Mouse (Mus musculus): ENCODE measurements around the gene Lrrc4c. TPM values are rescaled to one million over a fixed set of nuclear protein-coding genes. Genes with fewer than 3 reads are reported as not detected.

Gene Lrrc4c
- polyA plus RNA-seq, 1 experiment, result not detected

DNA sequence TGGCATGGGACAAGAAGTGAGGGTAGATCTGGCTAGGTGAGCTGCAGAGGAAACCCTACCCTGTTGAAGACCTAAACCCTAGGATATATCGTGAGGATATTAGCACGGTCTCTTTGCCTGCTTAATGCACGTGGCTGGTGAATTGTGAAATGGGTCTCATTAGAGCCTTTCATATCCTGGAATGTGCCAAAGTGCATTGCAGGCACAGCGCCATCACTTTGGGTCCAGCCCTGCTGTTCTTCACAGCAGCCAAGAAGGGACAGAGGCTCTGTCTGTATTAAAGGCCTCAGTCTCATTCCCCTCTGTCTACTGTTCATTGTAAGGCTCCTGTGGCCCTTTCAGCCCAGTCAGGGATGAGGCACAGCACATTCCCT lies 1160.9 kb downstream of the Lrrc4c start:
- Histone ChIP-seq H3K36me3 (replicated peaks; ENCODE audit: low read length) (no peaks in the 10 kb centered on the region), H3K4me1 (no peaks in the 10 kb centered on the region), H3K4me3 (replicated peaks) (no peak overlapping the region), H3K27me3 (replicated peaks) (no peaks in the 10 kb centered on the region), H3K9me3 (no peaks in the 10 kb centered on the region)
- no peak for TF ChIP-seq FLI1 (IDR thresholded peaks at IDR 0.05; ENCODE audit: low read length)
- no peak for TF ChIP-seq GATA1 (IDR thresholded peaks at IDR 0.05; ENCODE audit: borderline replicate concordance, low read length)

DNA sequence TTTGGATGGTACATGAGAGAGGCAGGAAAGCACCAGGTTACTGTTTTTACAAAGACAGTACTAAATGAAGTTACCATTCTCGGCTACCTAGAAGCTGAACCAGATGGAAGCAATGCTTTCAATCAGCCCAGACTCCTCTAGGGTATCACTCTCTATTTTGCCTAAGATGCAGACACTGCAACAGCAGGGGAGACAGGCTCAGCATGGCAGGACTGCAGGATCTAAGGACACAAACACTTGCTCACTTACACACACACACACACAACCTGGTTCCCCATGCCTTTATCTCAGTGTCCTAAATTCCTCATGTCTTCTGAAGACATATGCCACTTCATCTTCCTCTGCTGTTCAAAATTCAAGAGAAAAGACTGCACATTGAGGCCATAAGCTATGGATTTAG lies 1167.0 kb downstream of the Lrrc4c start:
- H3K4me1 ChIP-seq, result no peaks in the 10 kb centered on the region
- TF ChIP-seq GATA1 (IDR thresholded peaks at IDR 0.05; ENCODE audit: borderline replicate concordance, low read length), result no peak
- no peak for TF ChIP-seq FLI1 (IDR thresholded peaks at IDR 0.05; ENCODE audit: low read length)
- H3K4me3 ChIP-seq (replicated peaks), result no peak overlapping the region
- no peaks in the 10 kb centered on the region for H3K36me3 ChIP-seq (replicated peaks; ENCODE audit: low read length)
- no peaks in the 10 kb centered on the region for H3K9me3 ChIP-seq
- no peaks in the 10 kb centered on the region for H3K27me3 ChIP-seq (replicated peaks)

DNA sequence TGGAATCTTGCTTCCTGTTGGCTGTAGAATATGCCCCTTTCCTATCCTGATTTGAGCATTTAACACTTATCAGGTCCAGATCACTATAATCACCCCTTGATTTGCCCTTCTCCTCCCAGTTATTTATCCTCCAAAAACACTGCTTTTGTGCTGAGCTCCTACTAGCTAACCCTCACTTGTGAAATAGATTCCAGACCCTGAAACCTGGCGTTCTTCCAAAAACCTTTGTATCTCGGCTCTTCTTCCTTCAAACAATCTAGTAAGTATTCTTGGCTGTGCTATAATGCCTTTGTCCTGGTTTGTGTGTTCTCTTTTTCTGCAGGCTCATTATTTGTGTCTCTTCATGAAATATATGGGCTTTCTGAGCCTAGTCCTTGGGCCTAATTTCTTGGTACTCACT lies 1167.6 kb downstream of the Lrrc4c start:
- TF ChIP-seq FLI1 (IDR thresholded peaks at IDR 0.05; ENCODE audit: low read length) (no peak), GATA1 (IDR thresholded peaks at IDR 0.05; ENCODE audit: borderline replicate concordance, low read length) (no peak)
- Histone ChIP-seq H3K9me3 (no peaks in the 10 kb centered on the region), H3K4me3 (replicated peaks) (no peak overlapping the region), H3K36me3 (replicated peaks; ENCODE audit: low read length) (no peaks in the 10 kb centered on the region), H3K27me3 (replicated peaks) (no peaks in the 10 kb centered on the region), H3K4me1 (no peaks in the 10 kb centered on the region)

DNA sequence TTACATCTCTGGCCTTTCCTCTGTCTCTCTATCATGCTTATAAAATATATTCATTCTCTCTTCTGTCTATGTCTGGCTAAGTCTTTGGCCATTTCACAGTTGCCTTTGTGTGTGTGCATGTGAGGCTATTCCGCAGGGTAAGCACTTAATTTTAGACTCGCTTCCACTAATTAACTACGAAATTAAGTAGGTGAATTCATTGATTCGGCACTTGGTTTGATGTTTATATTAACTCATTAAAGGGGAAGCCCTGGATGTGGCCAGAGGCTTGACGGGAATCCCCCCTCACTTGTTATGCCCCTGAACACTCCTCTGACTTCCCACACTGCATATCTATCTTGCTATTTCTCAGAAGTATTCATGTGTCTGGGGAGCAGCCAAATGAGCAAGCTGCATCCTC lies 1169.6 kb downstream of the Lrrc4c start:
- H3K4me3 ChIP-seq (replicated peaks), result no peak overlapping the region
- no peaks in the 10 kb centered on the region for H3K27me3 ChIP-seq (replicated peaks)
- H3K9me3 ChIP-seq, result no peaks in the 10 kb centered on the region
- no peaks in the 10 kb centered on the region for H3K4me1 ChIP-seq
- TF ChIP-seq GATA1 (IDR thresholded peaks at IDR 0.05; ENCODE audit: borderline replicate concordance, low read length) (no peak), FLI1 (IDR thresholded peaks at IDR 0.05; ENCODE audit: low read length) (no peak)
- no peaks in the 10 kb centered on the region for H3K36me3 ChIP-seq (replicated peaks; ENCODE audit: low read length)

DNA sequence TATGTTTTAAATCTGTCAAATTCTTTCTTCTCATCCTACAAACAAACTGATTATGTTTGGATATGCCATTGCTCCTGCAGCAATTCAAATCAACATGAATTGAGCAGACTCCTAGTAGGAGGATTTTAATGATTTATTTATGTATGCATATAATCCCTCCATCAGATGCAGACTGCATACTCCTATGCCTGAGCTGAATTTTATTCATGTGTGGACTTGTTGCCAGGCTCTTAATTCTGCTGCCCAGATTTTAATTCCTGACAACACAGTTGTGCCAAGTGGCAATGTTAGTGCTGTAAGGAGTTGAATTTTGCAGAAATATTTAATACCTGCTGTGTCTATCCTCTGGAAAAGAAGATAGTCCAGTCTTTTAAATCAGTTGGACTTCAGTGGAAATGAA lies 1179.1 kb downstream of the Lrrc4c start:
- TF ChIP-seq FLI1 (IDR thresholded peaks at IDR 0.05; ENCODE audit: low read length), result no peak
- no peak for TF ChIP-seq GATA1 (IDR thresholded peaks at IDR 0.05; ENCODE audit: borderline replicate concordance, low read length)
- Histone ChIP-seq H3K27me3 (replicated peaks) (no peaks in the 10 kb centered on the region), H3K36me3 (replicated peaks; ENCODE audit: low read length) (no peaks in the 10 kb centered on the region)

DNA sequence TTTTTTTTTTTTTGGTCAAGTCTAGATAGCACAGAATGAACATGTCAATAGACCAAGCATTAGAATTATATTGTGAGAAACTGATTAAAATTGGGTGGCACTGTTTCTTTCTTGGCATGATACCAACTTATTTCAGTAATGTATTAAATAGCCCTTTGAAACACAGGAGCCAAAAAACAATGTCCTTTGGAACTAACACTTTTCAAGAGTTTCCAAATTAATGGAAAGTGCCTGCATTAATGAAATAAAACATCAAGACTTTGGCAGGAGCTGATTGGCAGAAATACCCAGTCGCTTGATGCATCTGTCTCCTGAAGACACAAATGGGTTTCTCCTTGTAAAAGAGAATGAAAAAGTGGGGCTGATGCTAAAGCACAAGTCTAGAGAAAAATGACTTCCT lies 1184.5 kb downstream of the Lrrc4c start:
- no peaks in the 10 kb centered on the region for H3K4me1 ChIP-seq
- TF ChIP-seq FLI1 (IDR thresholded peaks at IDR 0.05; ENCODE audit: low read length) (no peak), GATA1 (IDR thresholded peaks at IDR 0.05; ENCODE audit: borderline replicate concordance, low read length) (no peak)
- H3K27me3 ChIP-seq (replicated peaks), result no peaks in the 10 kb centered on the region
- H3K9me3 ChIP-seq, result no peaks in the 10 kb centered on the region
- no peaks in the 10 kb centered on the region for H3K36me3 ChIP-seq (replicated peaks; ENCODE audit: low read length)
- H3K4me3 ChIP-seq (replicated peaks), result no peak overlapping the region

More for the DNA sequence above, 1179.1 kb downstream of the Lrrc4c start:
- Histone ChIP-seq H3K4me3 (replicated peaks) (no peak overlapping the region), H3K4me1 (no peaks in the 10 kb centered on the region), H3K9me3 (no peaks in the 10 kb centered on the region)

DNA sequence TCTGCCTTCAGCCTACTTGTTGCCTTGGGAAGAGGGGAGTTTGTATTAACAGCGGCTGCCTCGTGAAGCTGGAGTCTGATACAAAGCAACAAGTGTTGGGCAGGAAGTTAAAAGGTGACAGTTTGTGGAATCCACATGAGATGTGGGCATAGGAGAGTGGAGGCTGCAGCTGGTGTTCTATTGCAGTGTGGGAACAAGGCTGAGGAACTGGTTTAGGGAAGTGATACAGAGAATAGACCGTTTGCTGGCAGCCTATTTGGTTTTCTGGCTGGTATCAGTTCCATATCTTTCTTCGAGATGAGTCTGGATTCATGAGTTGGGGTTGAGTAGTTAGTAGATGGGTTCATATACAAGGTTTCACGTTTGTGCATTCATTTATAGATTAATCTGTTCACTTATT lies 1186.9 kb downstream of the Lrrc4c start:
- TF ChIP-seq GATA1 (IDR thresholded peaks at IDR 0.05; ENCODE audit: borderline replicate concordance, low read length) (no peak), FLI1 (IDR thresholded peaks at IDR 0.05; ENCODE audit: low read length) (no peak)
- H3K9me3 ChIP-seq, result no peaks in the 10 kb centered on the region
- no peaks in the 10 kb centered on the region for H3K4me1 ChIP-seq
- H3K4me3 ChIP-seq (replicated peaks), result no peak overlapping the region
- H3K27me3 ChIP-seq (replicated peaks), result no peaks in the 10 kb centered on the region
- H3K36me3 ChIP-seq (replicated peaks; ENCODE audit: low read length), result no peaks in the 10 kb centered on the region

DNA sequence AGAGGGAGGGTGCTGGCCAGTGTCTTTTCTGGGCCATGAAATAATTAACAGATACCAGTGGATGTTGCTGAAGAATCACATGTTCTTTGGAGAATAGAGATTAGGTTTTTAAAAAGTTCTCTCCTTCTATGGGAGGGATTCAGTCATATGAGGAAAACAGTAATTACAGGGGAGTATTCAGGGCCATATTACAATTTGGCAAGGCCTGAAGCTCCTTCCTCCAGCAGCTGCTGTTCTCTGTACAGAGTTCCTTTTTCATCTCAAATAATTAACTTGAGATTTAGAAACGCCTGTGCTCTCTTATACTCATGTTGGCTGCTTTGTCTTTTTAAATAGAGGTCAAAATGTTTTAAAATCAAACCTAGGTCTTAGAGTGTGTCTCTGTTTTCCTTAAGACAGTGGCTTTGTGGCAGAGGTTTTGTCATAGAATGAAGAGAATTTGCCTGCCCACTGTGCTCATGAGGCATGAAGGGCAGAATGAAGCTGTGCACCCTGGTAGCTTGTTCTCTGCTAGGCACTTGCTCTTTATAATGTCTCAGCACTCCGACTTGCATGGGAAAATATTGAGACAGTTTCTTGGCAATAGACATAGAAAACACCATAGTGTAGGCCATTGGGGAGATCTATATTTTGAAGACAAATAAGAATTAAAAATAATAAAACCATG lies 1206.4 kb downstream of the Lrrc4c start:
- Histone ChIP-seq H3K9me3 (peaks cover 4% of the 10 kb centered on the region; the same call in 1 of the 2 replicates), H3K36me3 (replicated peaks; ENCODE audit: low read length) (no peaks in the 10 kb centered on the region), H3K4me3 (replicated peaks) (no peak overlapping the region), H3K27me3 (replicated peaks) (no peaks in the 10 kb centered on the region), H3K4me1 (no peaks in the 10 kb centered on the region)
- TF ChIP-seq GATA1 (IDR thresholded peaks at IDR 0.05; ENCODE audit: borderline replicate concordance, low read length) (no peak), FLI1 (IDR thresholded peaks at IDR 0.05; ENCODE audit: low read length) (no peak)

DNA sequence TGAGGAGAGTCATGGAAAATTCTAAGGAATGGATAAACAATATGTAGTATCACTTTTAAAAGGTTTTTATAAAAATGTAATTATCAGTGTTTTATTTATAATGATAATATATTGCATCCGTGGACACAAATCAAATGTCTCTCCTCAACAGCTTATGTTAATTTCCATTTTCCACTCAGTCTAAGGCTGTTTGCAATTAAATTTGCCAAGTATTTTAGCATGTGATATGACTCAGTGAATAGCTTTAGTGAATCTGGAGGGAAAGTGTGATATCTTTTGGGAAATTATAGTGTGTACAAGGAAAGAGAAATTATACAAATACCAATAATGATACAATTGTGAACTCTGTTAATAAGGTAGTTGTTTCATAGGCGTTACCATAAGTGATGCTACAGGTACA lies 1207.1 kb downstream of the Lrrc4c start:
- TF ChIP-seq GATA1 (IDR thresholded peaks at IDR 0.05; ENCODE audit: borderline replicate concordance, low read length), result no peak
- TF ChIP-seq FLI1 (IDR thresholded peaks at IDR 0.05; ENCODE audit: low read length), result no peak
- no peaks in the 10 kb centered on the region for H3K27me3 ChIP-seq (replicated peaks)
- H3K9me3 ChIP-seq, result peaks cover 4% of the 10 kb centered on the region; the same call in 1 of the 2 replicates
- H3K4me3 ChIP-seq (replicated peaks), result no peak overlapping the region
- no peaks in the 10 kb centered on the region for H3K4me1 ChIP-seq
- no peaks in the 10 kb centered on the region for H3K36me3 ChIP-seq (replicated peaks; ENCODE audit: low read length)

DNA sequence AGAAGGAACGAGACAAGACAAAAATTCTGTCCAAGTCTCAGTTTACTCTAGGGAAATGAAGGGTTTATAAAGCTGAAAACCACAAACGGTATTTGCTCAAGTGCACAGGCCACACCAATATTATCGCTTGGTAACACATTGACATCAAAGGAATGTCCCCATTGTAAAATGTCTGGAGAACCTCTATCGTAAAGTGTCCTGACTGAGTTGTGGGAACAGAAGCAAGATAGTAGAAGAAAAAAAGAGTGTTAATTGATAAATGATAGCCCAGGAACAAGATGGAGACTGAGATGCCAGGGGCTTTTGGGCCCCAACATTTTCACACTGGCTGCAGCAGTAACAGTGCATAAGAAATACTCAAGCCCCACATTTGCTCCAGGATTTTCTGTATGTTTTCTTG lies 1212.7 kb downstream of the Lrrc4c start:
- Histone ChIP-seq H3K4me1 (no peaks in the 10 kb centered on the region), H3K27me3 (replicated peaks) (no peaks in the 10 kb centered on the region), H3K9me3 (peaks cover 4% of the 10 kb centered on the region; the same call in 1 of the 2 replicates), H3K4me3 (replicated peaks) (no peak overlapping the region), H3K36me3 (replicated peaks; ENCODE audit: low read length) (no peaks in the 10 kb centered on the region)
- TF ChIP-seq FLI1 (IDR thresholded peaks at IDR 0.05; ENCODE audit: low read length) (no peak), GATA1 (IDR thresholded peaks at IDR 0.05; ENCODE audit: borderline replicate concordance, low read length) (no peak)
